Mouse (Mus musculus): ENCODE results near the gene Fam72a. TPM values are rescaled to one million over a fixed set of nuclear protein-coding genes. Genes with fewer than 3 reads are reported as not detected.
A peak's percentile ranks its signal among the peaks of the same experiment; 100 is the strongest.

Fam72a gene
- polyA plus RNA-seq, 1 experiment: 3.1 TPM

GRCm38 (mm10) chr1:131578943-131579680, 51.4 kb downstream of the Fam72a start:
- H3K79me2 ChIP-seq (ENCODE audit: control insufficient read depth, insufficient read depth): no peaks in the 10 kb centered on the region
- no peaks in the 10 kb centered on the region for H3K36me3 ChIP-seq (ENCODE audit: control insufficient read depth, insufficient read depth)
- no peak for TF ChIP-seq MYOD1 (IDR thresholded peaks at IDR 0.05; ENCODE audit: control insufficient read depth, insufficient read length, low read depth)
- no peak for TF ChIP-seq MAX (IDR thresholded peaks at IDR 0.05)
- no peak for TF ChIP-seq USF1 (IDR thresholded peaks at IDR 0.05; ENCODE audit: low read depth)
- TF ChIP-seq MYOG (IDR thresholded peaks at IDR 0.05; ENCODE audit: control insufficient read depth, extremely low read depth, insufficient read length): no peak
- no peak for TF ChIP-seq CTCF (IDR thresholded peaks at IDR 0.05; ENCODE audit: control insufficient read depth, insufficient read depth, insufficient read length)
- no peaks in the 10 kb centered on the region for H3K79me3 ChIP-seq (ENCODE audit: low read depth)
- H3ac ChIP-seq (ENCODE audit: control insufficient read depth, insufficient read length, low read depth): no peak overlapping the region
- no peak overlapping the region for H3K4me3 ChIP-seq (ENCODE audit: insufficient read depth, poor library complexity, severe bottlenecking)
- no peaks in the 10 kb centered on the region for H3K27me3 ChIP-seq (ENCODE audit: control insufficient read depth, insufficient read depth, insufficient read length)

GRCm38 (mm10) chr1:131580389-131580788, 52.7 kb downstream of the Fam72a start:
- TF ChIP-seq CTCF (IDR thresholded peaks at IDR 0.05; ENCODE audit: control insufficient read depth, insufficient read depth, insufficient read length) (no peak), MYOD1 (IDR thresholded peaks at IDR 0.05; ENCODE audit: control insufficient read depth, insufficient read length, low read depth) (peak; percentile 46)
- Histone ChIP-seq H3ac (ENCODE audit: control insufficient read depth, insufficient read length, low read depth) (no peak overlapping the region), H3K79me3 (ENCODE audit: low read depth) (no peaks in the 10 kb centered on the region), H3K36me3 (ENCODE audit: control insufficient read depth, insufficient read depth) (no peaks in the 10 kb centered on the region), H3K4me3 (ENCODE audit: insufficient read depth, poor library complexity, severe bottlenecking) (no peak overlapping the region), H3K79me2 (ENCODE audit: control insufficient read depth, insufficient read depth) (no peaks in the 10 kb centered on the region), H3K27me3 (ENCODE audit: control insufficient read depth, insufficient read depth, insufficient read length) (no peaks in the 10 kb centered on the region)

GRCm38 (mm10) chr1:131583598-131583997, 55.9 kb downstream of the Fam72a start:
- Histone ChIP-seq H3K27me3 (ENCODE audit: control insufficient read depth, insufficient read depth, insufficient read length) (no peaks in the 10 kb centered on the region), H3K36me3 (ENCODE audit: control insufficient read depth, insufficient read depth) (no peaks in the 10 kb centered on the region), H3ac (ENCODE audit: control insufficient read depth, insufficient read length, low read depth) (no peak overlapping the region), H3K79me3 (ENCODE audit: low read depth) (no peaks in the 10 kb centered on the region), H3K79me2 (ENCODE audit: control insufficient read depth, insufficient read depth) (no peaks in the 10 kb centered on the region), H3K4me3 (ENCODE audit: insufficient read depth, poor library complexity, severe bottlenecking) (no peak overlapping the region)
- TF ChIP-seq CEBPB (IDR thresholded peaks at IDR 0.05; ENCODE audit: low read depth): no peak
- TF ChIP-seq MYOD1 (IDR thresholded peaks at IDR 0.05; ENCODE audit: control insufficient read depth, insufficient read length, low read depth): no peak
- no peak for TF ChIP-seq MYOG (IDR thresholded peaks at IDR 0.05; ENCODE audit: control insufficient read depth, extremely low read depth, insufficient read length)
- TF ChIP-seq FOSL1 (IDR thresholded peaks at IDR 0.05; ENCODE audit: insufficient read depth, low read length, poor library complexity, severe bottlenecking): no peak
- TF ChIP-seq MAX (IDR thresholded peaks at IDR 0.05): no peak
- TF ChIP-seq USF1 (IDR thresholded peaks at IDR 0.05; ENCODE audit: low read depth): no peak
- TF ChIP-seq CTCF (IDR thresholded peaks at IDR 0.05; ENCODE audit: control insufficient read depth, insufficient read depth, insufficient read length): no peak

- peak; percentile 53 for TF ChIP-seq MYOD1 (IDR thresholded peaks at IDR 0.05; ENCODE audit: control insufficient read depth, insufficient read length, low read depth)
- no peak for TF ChIP-seq MYOG (IDR thresholded peaks at IDR 0.05; ENCODE audit: control insufficient read depth, extremely low read depth, insufficient read length)
- H3K36me3 ChIP-seq (ENCODE audit: control insufficient read depth, insufficient read depth): no peaks in the 10 kb centered on the region
- no peak overlapping the region for H3K4me3 ChIP-seq (ENCODE audit: insufficient read depth, poor library complexity, severe bottlenecking)
- H3K79me2 ChIP-seq (ENCODE audit: control insufficient read depth, insufficient read depth): no peaks in the 10 kb centered on the region
- no peaks in the 10 kb centered on the region for H3K79me3 ChIP-seq (ENCODE audit: low read depth)
- H3K27me3 ChIP-seq (ENCODE audit: control insufficient read depth, insufficient read depth, insufficient read length): no peaks in the 10 kb centered on the region
- no peak overlapping the region for H3ac ChIP-seq (ENCODE audit: control insufficient read depth, insufficient read length, low read depth)
These were observed 59.1 kb downstream of the Fam72a start for GRCm38 (mm10) chr1:131586836-131587235.

Small RNAs within 50 kb of the gene (microRNA-seq; reads per million reads assigned to microRNA genes)
- gene Gm24273 (ENCODE audit: borderline microRNAs expressed): not detected

Other genes with a start within 250 kb of the Fam72a start
- gene Ikbke, start 248.3 kb upstream of the Fam72a start, polyA plus RNA-seq (2012; fragmentation: generic; extraction: Trizol): 1.4 TPM
- 10.5 TPM for gene Srgap2, start 551 bp upstream of the Fam72a start, polyA plus RNA-seq (2012; fragmentation: generic; extraction: Trizol)
- gene Avpr1b, start 71.3 kb downstream of the Fam72a start, polyA plus RNA-seq (2012; fragmentation: generic; extraction: Trizol): not detected
- not detected for gene Ctse, start 110.4 kb downstream of the Fam72a start, polyA plus RNA-seq (2012; fragmentation: generic; extraction: Trizol)
- 4.1 TPM for gene Rab7b, start 160.8 kb downstream of the Fam72a start, polyA plus RNA-seq (2012; fragmentation: generic; extraction: Trizol)
- gene Slc26a9, start 216.1 kb downstream of the Fam72a start, polyA plus RNA-seq (2012; fragmentation: generic; extraction: Trizol): not detected

Measured in C2C12 (cell line).